Comparison of ENCODE assay signal across 22 mouse cellular contexts in genomic region chr4:110396221-110396620, GRCm38 (mm10). TPM values are rescaled to one million over a fixed set of nuclear protein-coding genes. Genes with fewer than 3 reads are reported as not detected.
"Had no signal": no experiment of that assay in that cellular context is flagged by ENCODE, and none has a peak within 500 bp of the region (broad histone marks: within the 10 kb centered on the region; RNA-seq: fewer than 3 reads in every experiment).

No protein-coding gene starts in this region.

- ATAC-seq: midbrain, embryonic 16.5 days had no signal

- H3K9ac ChIP-seq: lung, embryonic 14.5 days; midbrain, embryonic 12.5 days; neural tube, embryonic 13.5 days; neural tube, embryonic 15.5 days had no signal

- H3K27me3 ChIP-seq: midbrain, embryonic 12.5 days; neural tube, embryonic 13.5 days; neural tube, embryonic 15.5 days had no signal

- H3K4me2 ChIP-seq: lung, embryonic 14.5 days; neural tube, embryonic 13.5 days; neural tube, embryonic 15.5 days had no signal

- H3K4me3 ChIP-seq: midbrain, embryonic 10.5 days; midbrain, embryonic 12.5 days; myocyte; neural tube, embryonic 13.5 days; neural tube, embryonic 15.5 days had no signal

- H3K9me3 ChIP-seq: midbrain, embryonic 10.5 days; midbrain, embryonic 12.5 days; neural tube, embryonic 13.5 days; neural tube, embryonic 15.5 days had no signal

- DNase-seq: lung, adult 18-20 months; lung, embryonic 14.5 days; lung, postnatal 10 days; lung, postnatal 4 days; midbrain, embryonic 14.5 days; retina, postnatal 1 day; right cerebral cortex, adult 18-20 months; right cerebral cortex, postnatal 25 days; right cerebral cortex, postnatal 4 days; spleen, adult 18-20 months; thymus, adult 18-20 months; thymus, postnatal 14 days; thymus, postnatal 36 days had no signal

- H3K36me3 ChIP-seq: midbrain, embryonic 10.5 days; midbrain, embryonic 12.5 days; neural tube, embryonic 13.5 days; neural tube, embryonic 15.5 days had no signal

- H3K27ac ChIP-seq: midbrain, embryonic 10.5 days; midbrain, embryonic 12.5 days; neural tube, embryonic 13.5 days; neural tube, embryonic 15.5 days had no signal

RNA-seq across cellular contexts. Expression of gene Agbl4, which starts 1.2 kb away (rescaled TPM):
- total RNA-seq: megakaryocyte, adult 5-6 weeks; megakaryocyte-erythroid progenitor cell, adult 5-6 weeks had no signal
- polyA plus RNA-seq: myocyte; small intestine, adult 2 months had no signal

RNA-seq across cellular contexts. Expression of gene Elavl4, which starts 44.5 kb away (rescaled TPM):
- total RNA-seq: megakaryocyte, adult 5-6 weeks; megakaryocyte-erythroid progenitor cell, adult 5-6 weeks had no signal
- polyA plus RNA-seq: myocyte had no signal
